Mouse (Mus musculus): ENCODE measurements around the gene Plscr3. TPM values are rescaled to one million over a fixed set of nuclear protein-coding genes. Genes with fewer than 3 reads are reported as not detected.
A peak's percentile ranks its signal among the peaks of the same experiment; 100 is the strongest.

Gene Plscr3
- total RNA-seq, 2 experiments from 2014 or later: 17.1 to 19.8 TPM

DNA sequence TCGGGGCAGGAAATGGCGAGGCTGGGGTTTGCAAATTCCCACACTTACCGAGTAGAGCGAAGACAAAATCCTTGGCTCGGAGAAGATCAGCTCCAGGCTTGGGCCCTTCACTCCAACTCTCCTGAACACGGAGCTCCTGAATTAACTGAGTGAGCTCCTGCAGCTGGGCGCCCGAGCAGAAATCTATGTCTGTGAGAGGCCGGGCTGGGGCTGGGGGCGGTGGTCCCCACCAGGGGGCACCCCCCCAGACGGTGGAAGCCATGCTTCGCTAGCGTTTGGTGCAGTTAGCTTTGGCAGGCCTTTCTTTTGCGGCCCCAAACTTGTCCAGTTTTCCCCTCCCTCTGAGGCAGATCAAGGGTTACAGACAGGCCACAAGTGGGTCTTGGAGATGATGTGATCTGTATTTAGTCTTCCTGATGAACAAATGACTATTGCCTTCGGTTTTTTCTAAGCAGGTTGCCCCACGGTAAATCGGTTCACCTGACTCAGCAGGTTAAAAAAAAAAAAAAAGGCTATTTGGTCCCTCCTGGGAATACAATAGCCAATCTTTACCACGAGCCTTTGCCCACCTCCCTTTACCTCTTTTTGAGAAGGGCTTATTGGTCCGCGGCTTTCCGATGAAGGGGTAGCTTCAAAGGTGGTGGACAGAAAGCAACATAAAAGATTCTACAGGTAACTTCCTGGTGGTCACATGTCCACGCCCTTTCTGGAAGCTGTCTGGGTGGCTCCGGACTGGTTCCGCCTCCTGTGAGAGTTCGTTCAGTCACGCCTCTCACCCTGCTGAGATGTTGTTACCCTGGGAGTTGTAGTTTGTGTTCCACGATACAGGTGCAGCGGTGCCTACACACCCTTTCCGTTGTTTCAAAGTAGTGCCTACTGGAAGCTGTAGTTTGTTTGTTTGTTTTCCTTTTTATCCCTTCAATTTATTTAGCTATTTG lies 40.9 kb upstream of the Plscr3 start, which contains the start of gene Tmem102:
Gene Tmem102, minus strand, starts transcription at position 653 of the 938 bp plus-strand sequence.
- H3K27ac ChIP-seq: no peak within 1 kb of the TSS
- no peak for DNase-seq (ENCODE audit: low spot score in 2 of 2)
- no peak for TF ChIP-seq CTCF (conservative IDR thresholded peaks at IDR 0.05)
- H3K4me3 ChIP-seq: no peak within 1 kb of the TSS; the same call in 1 of the 2 replicates

DNA sequence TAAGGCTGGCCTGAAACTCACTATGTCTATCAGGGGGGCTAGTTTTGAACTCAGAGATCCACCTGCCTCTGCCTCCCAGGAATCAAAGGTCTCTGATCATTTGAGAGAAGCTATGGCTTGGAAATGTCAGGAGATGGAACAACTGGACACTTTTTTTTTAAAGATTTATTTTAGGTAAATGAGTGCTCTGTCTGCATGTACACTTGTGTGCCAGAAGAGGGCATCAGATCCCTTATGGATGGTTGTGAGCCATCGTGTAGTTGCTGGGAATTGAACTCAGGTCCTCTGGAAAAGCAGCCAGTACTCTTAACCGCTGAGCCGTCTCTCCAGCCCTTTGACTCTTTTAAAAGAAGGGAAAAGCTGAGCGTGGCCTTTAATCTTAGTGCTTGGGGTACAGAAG lies 39.8 kb upstream of the Plscr3 start:
- no peak for DNase-seq (ENCODE audit: low spot score in 2 of 2)
- no peak overlapping the region for H3K4me3 ChIP-seq
- no peak overlapping the region for H3K27ac ChIP-seq
- peak; percentile 38 for TF ChIP-seq CTCF (conservative IDR thresholded peaks at IDR 0.05)

DNA sequence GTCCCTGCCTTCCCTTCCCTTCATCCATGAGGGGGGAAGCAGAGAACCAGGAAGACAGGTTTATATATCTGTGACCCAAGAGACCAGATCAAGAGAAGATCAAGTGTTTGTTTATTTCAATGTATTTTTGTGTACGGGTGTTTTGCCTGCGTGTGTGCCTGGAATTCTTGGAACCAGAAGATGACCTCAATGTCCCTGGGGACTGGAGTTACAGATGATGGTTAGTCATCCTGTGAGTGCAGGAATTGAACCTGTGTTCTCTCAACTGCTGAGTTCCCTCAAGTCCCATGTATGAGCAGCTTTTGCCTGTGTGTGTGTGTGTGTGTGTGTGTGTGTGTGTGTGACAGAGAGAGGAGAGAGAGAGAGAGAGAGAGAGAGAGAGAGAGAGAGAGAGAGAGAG lies 38.5 kb upstream of the Plscr3 start:
- H3K27ac ChIP-seq: no peak overlapping the region
- DNase-seq (ENCODE audit: low spot score in 2 of 2): no peak
- TF ChIP-seq CTCF (conservative IDR thresholded peaks at IDR 0.05): no peak
- H3K4me3 ChIP-seq: no peak overlapping the region

DNA sequence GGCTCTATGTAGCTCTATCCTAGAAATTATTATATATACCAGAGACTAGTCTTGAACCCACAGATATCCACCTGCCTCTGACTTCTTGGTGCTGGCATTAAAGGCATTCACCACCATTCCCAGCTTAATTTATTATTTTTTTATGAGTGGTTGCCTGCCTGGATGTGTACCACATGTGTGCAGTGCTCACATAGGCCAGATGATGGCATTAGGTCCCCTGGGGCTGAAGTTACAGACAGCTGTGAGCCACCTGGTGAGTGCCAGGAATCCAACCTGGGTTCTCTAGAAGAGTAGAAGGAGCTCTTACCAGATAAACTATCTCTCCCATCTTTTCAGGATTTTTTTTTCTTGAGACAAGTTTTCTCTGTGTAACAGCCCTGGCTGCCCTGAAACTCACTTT lies 35.9 kb upstream of the Plscr3 start:
- Histone ChIP-seq H3K4me3 (no peak overlapping the region), H3K27ac (no peak overlapping the region)
- TF ChIP-seq CTCF (conservative IDR thresholded peaks at IDR 0.05): no peak
- no peak for DNase-seq (ENCODE audit: low spot score in 2 of 2)

DNA sequence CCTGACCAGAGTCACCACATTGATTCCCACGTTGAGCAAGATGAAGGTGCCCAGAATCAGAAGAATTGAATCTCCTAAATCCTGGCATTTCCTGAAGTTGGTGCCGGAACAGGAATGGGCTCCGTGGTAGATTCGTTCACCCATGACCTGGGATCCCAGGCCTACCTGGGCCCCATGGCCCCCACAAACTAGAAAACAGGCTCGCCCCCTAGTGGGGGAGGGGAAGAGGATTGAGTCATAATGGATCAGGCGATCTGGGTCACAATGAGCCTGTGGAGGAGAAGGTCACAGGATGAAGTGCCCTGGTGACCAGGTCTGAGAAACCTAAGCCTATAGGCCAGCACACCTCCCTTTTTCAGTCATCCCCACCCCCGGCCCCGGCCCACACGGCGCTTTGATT lies 31.0 kb upstream of the Plscr3 start, which contains the start of gene Gm39566:
Gene Gm39566, minus strand, starts transcription at position 144 of the 400 bp plus-strand sequence.
- Histone ChIP-seq H3K4me3 (no peak within 1 kb of the TSS), H3K27ac (no peak within 1 kb of the TSS)
- 0 out of 2 replicates have a peak, but pooled peaks have one; percentile 9 for TF ChIP-seq CTCF (conservative IDR thresholded peaks at IDR 0.05)
- DNase-seq (ENCODE audit: low spot score in 2 of 2): no peak

DNA sequence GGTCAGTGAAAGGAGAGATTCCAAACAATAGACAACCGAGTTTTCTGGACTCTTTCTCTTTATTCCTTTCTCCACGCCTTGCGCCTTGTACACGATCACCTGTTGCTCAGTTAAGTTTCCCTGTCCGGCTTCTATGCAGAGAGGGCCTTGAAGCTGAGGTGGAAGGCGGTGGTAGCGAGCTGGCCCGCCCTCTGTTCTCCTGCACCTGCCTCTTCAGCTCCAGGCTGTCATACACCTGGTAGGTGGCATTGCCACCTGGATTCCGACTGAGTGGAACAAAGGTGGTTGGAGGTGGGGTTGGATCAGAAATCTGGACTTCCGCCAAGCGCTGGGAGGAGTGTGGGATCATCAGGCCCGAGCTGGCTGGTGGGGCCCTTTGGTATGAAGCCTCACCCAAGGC lies 29.7 kb upstream of the Plscr3 start:
- Histone ChIP-seq H3K27ac (no peak overlapping the region), H3K4me3 (no peak overlapping the region)
- DNase-seq (ENCODE audit: low spot score in 2 of 2): no peak
- TF ChIP-seq CTCF (conservative IDR thresholded peaks at IDR 0.05): no peak

DNA sequence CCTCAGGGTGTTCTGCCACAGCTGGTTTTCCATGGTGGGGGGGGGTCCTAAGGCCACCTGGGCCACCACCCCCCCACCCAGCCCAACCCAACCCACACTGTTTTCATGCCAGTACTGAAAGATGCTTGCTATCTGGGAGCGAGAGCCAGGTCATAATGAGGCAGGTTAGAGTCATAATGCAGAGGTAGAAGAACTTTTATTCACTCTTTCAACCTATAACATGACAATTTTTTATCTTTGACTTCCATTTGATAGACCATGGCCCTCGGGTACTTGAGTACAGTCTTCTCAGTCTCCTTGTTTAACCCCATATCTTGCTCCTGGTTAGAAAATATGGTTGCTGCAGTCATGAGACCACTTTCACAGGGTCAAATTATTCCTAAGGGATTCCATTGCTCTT lies 27.8 kb upstream of the Plscr3 start, which contains the start of gene Spem2:
Gene Spem2, minus strand, starts transcription at position 101 of the 400 bp plus-strand sequence.
- no peak within 1 kb of the TSS for H3K4me3 ChIP-seq
- H3K27ac ChIP-seq: no peak within 1 kb of the TSS
- TF ChIP-seq CTCF (conservative IDR thresholded peaks at IDR 0.05): no peak
- no peak for DNase-seq (ENCODE audit: low spot score in 2 of 2)

DNA sequence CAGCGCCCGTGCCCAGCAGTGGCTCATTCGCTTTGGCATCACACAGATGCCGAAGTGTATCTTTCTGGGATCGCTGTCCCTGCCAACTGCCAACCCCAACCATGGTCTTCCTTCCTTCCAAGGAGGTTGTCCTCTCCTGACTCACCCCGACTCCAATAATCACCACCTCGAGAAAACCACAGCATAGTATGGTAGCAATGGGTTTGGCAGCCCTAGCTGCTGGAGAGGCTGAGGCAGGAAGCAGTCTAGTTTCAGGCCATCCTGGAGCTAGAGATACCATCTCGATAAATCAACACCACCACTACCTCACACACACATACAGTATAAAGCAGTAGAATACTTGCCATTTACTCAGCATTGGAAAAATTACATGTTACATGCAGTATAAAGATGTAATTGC lies 27.3 kb upstream of the Plscr3 start:
- DNase-seq (ENCODE audit: low spot score in 2 of 2): no peak
- Histone ChIP-seq H3K4me3 (no peak overlapping the region), H3K27ac (no peak overlapping the region)
- TF ChIP-seq CTCF (conservative IDR thresholded peaks at IDR 0.05): no peak

DNA sequence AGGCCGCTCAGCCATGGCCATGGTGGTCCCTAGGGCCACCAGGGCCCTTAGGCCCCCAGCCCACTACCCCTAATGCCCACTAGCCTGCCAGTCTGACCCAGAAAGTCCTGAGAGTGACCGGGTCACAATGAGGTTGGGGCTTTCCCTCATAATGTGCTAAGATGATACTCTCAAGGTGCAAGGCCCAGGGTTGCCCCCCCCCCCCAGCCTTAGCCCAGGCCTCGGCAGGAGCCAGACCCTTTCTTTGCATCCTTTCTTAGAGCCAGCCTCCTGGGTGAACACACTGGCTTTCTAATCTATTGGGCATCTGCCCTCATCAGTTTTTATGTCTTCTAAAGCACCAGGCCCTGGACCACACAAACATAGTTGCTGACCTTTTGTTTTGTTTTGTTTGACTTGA lies 24.1 kb upstream of the Plscr3 start, which contains the start of gene Spem1:
Gene Spem1, minus strand, starts transcription at position 101 of the 400 bp plus-strand sequence.
- no peak for DNase-seq (ENCODE audit: low spot score in 2 of 2)
- no peak within 1 kb of the TSS for H3K4me3 ChIP-seq
- H3K27ac ChIP-seq: no peak within 1 kb of the TSS
- TF ChIP-seq CTCF (conservative IDR thresholded peaks at IDR 0.05): no peak

DNA sequence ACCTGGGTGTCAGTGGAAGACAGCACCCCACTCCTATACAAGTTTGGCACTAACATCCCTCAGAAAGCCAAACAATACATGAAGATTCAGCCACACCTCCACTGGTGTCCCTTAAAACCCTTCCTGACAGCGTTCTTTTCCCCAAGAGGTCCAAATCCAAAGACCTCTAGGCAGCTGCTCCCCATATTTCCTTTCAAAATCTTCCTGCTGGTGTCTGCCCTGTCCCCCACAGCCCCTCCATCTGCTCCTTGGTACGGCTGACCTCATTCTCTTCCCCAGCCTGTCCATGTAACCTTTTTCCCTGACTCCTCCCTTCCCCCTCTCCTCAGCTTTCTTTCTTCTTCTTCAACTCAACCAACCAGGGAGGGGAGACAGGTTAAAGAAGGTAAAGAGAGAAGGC lies 22.7 kb upstream of the Plscr3 start:
- Histone ChIP-seq H3K4me3 (no peak overlapping the region), H3K27ac (no peak overlapping the region)
- DNase-seq (ENCODE audit: low spot score in 2 of 2): no peak
- TF ChIP-seq CTCF (conservative IDR thresholded peaks at IDR 0.05): no peak

DNA sequence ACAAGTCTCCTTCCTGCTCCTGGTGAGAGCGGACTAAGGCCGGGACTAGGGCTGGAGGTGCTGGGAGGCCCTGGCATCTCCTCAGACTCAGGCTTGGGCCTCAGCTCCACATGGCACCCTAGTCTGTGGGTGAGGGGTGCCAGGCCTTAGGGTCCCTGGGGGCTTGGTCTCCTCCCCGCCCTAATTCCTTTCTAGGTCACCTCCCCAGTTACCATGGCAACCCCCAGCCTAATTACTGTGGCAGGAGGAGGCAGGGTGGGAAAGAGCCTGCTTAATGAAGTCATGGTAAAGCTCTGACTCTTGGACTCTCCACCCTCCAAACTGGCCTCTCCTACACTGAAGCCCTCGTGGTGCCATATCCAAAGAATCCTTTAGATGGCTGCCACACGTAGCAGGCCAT lies 17.3 kb upstream of the Plscr3 start:
- TF ChIP-seq CTCF (conservative IDR thresholded peaks at IDR 0.05): no peak

DNA sequence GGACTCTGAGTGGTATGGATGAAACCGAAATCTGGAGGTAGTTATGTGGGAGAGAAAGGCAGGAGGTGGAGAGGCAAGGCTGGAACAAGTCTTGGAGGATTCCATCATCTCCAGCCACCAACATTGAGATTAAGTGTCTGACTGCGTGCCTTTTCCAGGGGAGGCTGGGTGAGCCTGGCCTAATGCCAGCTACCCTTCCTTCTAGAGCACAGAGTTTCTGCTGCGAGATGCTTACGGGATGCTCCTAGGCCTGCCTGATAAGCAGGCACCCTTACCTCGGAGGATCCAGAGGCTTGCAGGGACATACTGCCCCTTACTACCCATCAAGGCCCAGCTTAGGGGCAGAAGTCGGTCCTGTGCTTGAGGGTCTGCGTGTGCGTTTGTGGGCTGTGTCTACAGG lies 12.6 kb upstream of the Plscr3 start:
- TF ChIP-seq CTCF (conservative IDR thresholded peaks at IDR 0.05): no peak
- H3K4me3 ChIP-seq: peak overlapping the region; percentile 79
- DNase-seq (ENCODE audit: low spot score in 2 of 2): no peak
- H3K27ac ChIP-seq: peak overlapping the region; percentile 53; the same call in 1 of the 2 replicates

More for the DNA sequence above, 17.3 kb upstream of the Plscr3 start:
- Histone ChIP-seq H3K27ac (no peak overlapping the region), H3K4me3 (no peak overlapping the region)
- DNase-seq (ENCODE audit: low spot score in 2 of 2): no peak

DNA sequence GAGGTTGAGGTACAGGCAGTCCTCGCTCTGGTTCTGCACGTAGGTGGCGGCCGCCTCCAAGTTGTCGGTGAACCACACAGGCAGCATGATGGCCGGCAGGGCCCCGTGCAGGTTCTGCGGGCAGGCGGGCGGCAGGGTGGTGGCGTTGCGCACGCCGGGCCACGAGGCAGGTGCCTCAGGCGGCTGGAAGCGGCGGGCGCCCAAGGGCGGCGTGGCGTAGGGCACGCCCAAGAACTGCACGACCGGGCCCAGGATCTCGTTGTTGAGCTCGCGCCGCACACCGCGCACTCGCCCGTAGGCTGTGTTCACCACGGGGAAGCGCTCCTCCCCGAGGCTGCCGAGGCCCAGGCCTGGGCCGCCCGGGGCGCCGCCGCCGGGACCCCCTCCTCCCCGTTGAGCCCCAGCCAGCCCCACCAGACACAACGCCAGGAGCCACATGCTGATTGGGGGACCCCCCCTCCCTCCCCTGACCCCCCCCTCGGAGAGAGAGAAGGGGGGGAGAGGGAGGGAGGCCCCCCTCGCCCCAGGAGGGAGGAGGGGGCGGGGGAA lies 12.1 kb upstream of the Plscr3 start:
- H3K27ac ChIP-seq: peak overlapping the region; percentile 53; the same call in 1 of the 2 replicates

More for the DNA sequence above, 12.1 kb upstream of the Plscr3 start:
- TF ChIP-seq CTCF (conservative IDR thresholded peaks at IDR 0.05): no peak
- H3K4me3 ChIP-seq: peak overlapping the region; percentile 79
- DNase-seq (ENCODE audit: low spot score in 2 of 2): no peak

All from layer of hippocampus, adult 2 months (tissue).